Mouse (Mus musculus) heart, embryonic 14.5 days (tissue): ENCODE results near the gene Galns. TPM values are rescaled to one million over a fixed set of nuclear protein-coding genes. Genes with fewer than 3 reads are reported as not detected.

Source experiments
- ATAC-seq: fragments of 200-750 bp; cut with Nextera tagmentation; 2 replicates; pipeline ENCODE4 v1.8.0; 2017; ENCODE audit warnings: low read depth, moderate TSS enrichment; ENCODE audit not compliant: insufficient number of reproducible peaks, insufficient read depth, low FRiP score
- H3K27ac ChIP-seq, 2 experiments: fragments of 200-500 bp in 1 of 2; fragments of 300-500 bp in 1 of 2; sonication (generic) in 1 of 2; replicated peaks in 1 of 2; 2 replicates each; pipeline ENCODE4 v1.5.1; 2012 to 2014; ENCODE audit warnings: low read depth in 2 of 2, low read length in 2 of 2, control low read depth in 1 of 2, mild to moderate bottlenecking in 1 of 2, mixed read lengths in 1 of 2; ENCODE audit not compliant: control insufficient read depth in 1 of 2, insufficient read depth in 1 of 2
- H3K27me3 ChIP-seq: fragments of 300-500 bp; sonication (generic); 2 replicates; pipeline ENCODE4 v1.6.1; 2014; ENCODE audit warnings: mild to moderate bottlenecking, low read length, control low read depth; ENCODE audit not compliant: control insufficient read depth, insufficient read depth
- H3K36me3 ChIP-seq: fragments of 300-500 bp; sonication (generic); 2 replicates; pipeline ENCODE4 v1.6.1; 2014; ENCODE audit warnings: mild to moderate bottlenecking, control low read depth, low read length, mixed read lengths; ENCODE audit not compliant: control insufficient read depth, insufficient read depth
- H3K4me1 ChIP-seq, 2 experiments: fragments of 200-500 bp in 1 of 2; fragments of 300-500 bp in 1 of 2; sonication (generic) in 1 of 2; 2 replicates each; pipeline ENCODE4 v1.6.1; 2012 to 2014; ENCODE audit warnings: low read length in 2 of 2, control low read depth in 1 of 2, mixed read lengths in 1 of 2; ENCODE audit not compliant: control insufficient read depth in 2 of 2, insufficient read depth in 2 of 2
- H3K4me2 ChIP-seq: fragments of 300-500 bp; sonication (generic); 2 replicates; pipeline ENCODE4 v1.6.1; 2014; ENCODE audit warnings: mild to moderate bottlenecking, low read length
- H3K4me3 ChIP-seq, 2 experiments: fragments of 200-500 bp in 1 of 2; fragments of 300-500 bp in 1 of 2; sonication (generic) in 1 of 2; 2 replicates each; pipeline ENCODE4 v1.5.1; 2012 to 2014; ENCODE audit warnings: low read length in 2 of 2, mild to moderate bottlenecking in 2 of 2, control low read depth in 1 of 2, low read depth in 1 of 2, moderate library complexity in 1 of 2; ENCODE audit not compliant: control insufficient read depth in 1 of 2, insufficient read depth in 1 of 2
- H3K9ac ChIP-seq: fragments of 300-500 bp; sonication (generic); 2 replicates; pipeline ENCODE4 v1.6.1; 2014; ENCODE audit warnings: mild to moderate bottlenecking, low read length
- H3K9me3 ChIP-seq: fragments of 300-500 bp; sonication (generic); 2 replicates; pipeline ENCODE4 v1.6.1; 2016; ENCODE audit warnings: low read length, control low read depth; ENCODE audit not compliant: control insufficient read depth
- WGBS: fragments of 180-500 bp; shearing (Covaris S2); extraction: QIAGEN DNeasy Blood & Tissue Kit; methylation state at CpG from one replicate; pipeline ENCODE4 v1.1.7; 2014; 5-methylcytosine and 5-hydroxymethylcytosine counted together
- polyA plus RNA-seq: library from polyadenylated mRNA; unstranded; fragments of >200 nt; fragmentation: Nextera tagmentation; extraction: Ambion mirVana; gene quantifications from 2 replicates; pipeline ENCODE4 v1.2.1, GENCODE M21; 2014

Gene Galns
- polyA plus RNA-seq, 1 experiment from 2014 or later: 11.2 TPM

DNA sequence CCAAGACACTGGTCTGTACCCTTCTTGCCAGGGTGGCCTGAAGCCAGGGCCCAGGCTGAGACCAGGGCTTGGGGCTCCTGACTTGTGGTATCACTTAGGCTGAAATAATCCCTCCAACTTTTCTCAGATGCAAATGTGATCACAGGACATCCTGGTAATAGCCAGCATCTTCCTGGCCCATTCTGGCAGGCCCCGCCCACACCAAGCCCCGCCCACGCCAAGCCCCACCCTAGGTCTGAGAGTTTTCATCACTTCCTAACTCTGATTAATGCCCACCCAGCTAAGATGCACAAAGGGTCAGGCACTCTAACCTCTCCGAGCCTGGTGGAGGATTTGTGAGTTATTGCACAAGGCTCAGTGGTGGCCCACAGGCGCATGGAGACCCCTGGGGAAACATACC is 9.2 kb upstream of the Galns start:
- peaks cover 2 to 10% of the 10 kb centered on the region in 2 experiments; a peak in 2 of 4 replicates for H3K4me1 ChIP-seq
- H3K36me3 ChIP-seq: peaks cover under 1% of the 10 kb centered on the region; the same call in 1 of the 2 replicates
- no peak overlapping the region for H3K4me3 ChIP-seq
- no peaks in the 10 kb centered on the region; the same call in 1 of the 2 replicates for H3K27me3 ChIP-seq
- no peak for ATAC-seq
- no peak overlapping the region for H3K27ac ChIP-seq
- H3K9ac ChIP-seq: no peak overlapping the region
- no peaks in the 10 kb centered on the region for H3K9me3 ChIP-seq
- WGBS: 33% methylated on average over 5 of the region's 5 CpGs
- no peak overlapping the region for H3K4me2 ChIP-seq

DNA sequence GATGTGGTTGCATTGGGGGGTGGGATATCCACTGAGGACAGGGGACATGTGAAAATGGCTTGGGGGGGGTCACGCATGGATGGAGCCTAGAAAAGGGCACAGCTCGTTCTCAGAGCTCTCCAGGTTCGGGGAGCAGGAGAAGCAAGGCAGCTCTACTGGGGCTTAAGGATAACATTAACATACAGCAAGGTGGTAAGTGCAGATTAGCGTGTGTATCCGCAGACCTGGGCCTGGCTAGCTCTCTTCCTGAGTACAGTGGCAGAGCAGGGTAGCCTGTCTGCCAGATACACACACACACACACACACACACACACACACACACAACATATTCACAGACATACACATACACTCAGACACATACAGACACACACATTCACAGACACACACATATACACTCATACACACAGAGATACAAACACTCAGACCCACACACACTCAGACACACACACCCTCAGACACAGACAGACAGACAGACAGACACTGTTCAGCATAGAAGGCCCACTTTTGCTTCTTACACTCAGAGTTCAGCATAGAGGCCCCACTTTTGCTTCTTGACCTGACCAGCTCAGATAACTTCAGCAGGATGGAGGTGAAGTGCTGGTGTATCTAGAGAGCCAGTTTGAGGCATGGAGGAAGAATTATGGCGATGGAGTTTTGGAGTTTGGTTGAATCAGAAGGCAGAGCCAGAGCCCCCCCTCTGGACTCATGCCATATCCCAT is 7.6 kb upstream of the Galns start:
- Histone ChIP-seq H3K9me3 (no peaks in the 10 kb centered on the region), H3K4me3 (no peak overlapping the region), H3K27me3 (no peaks in the 10 kb centered on the region; the same call in 1 of the 2 replicates), H3K27ac (no peak overlapping the region), H3K4me2 (no peak overlapping the region), H3K36me3 (peaks cover 11% of the 10 kb centered on the region), H3K4me1 (peaks cover 2 to 3% of the 10 kb centered on the region in 2 experiments; a peak in 2 of 4 replicates), H3K9ac (no peak overlapping the region)
- WGBS: 68% methylated on average over 6 of the region's 6 CpGs
- ATAC-seq: no peak

DNA sequence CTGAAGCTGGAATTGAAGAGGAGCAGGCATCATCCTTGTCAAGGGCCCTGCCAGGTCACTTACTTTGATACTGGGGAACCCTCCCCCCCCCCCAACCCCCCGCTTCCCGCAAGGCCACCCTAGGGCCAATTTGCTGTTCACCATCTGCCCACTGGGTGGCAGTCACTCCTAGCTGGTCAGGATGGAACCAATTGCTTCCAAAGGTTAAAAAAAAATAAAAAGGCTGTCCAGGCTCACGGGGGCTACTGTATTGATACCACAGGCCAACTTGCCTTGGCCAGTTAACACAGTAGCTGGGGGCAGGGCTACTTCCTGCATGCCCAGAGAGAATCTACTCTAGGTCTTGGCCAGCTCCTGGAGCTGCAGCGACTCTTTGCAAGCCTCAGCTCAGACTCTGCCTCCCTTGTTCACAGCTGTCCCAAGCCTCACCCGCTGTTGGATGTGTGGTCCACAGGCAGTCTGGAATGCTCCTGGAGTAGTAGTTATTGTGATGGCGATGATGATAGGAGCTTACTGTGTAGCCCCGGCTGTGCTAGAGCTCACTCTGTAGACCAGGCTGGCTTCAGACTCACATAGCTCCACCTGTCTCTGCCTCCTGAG is 6.8 kb upstream of the Galns start:
- peaks cover 18% of the 10 kb centered on the region for H3K36me3 ChIP-seq
- no peak overlapping the region for H3K4me3 ChIP-seq
- no peaks in the 10 kb centered on the region for H3K9me3 ChIP-seq
- H3K27ac ChIP-seq: no peak overlapping the region
- peaks cover 2 to 3% of the 10 kb centered on the region in 2 experiments; a peak in 1 of 4 replicates for H3K4me1 ChIP-seq
- 33% methylated on average over 5 of the region's 7 CpGs for WGBS
- H3K9ac ChIP-seq: no peak overlapping the region
- no peak overlapping the region for H3K4me2 ChIP-seq
- ATAC-seq: no peak
- no peaks in the 10 kb centered on the region; the same call in 1 of the 2 replicates for H3K27me3 ChIP-seq

DNA sequence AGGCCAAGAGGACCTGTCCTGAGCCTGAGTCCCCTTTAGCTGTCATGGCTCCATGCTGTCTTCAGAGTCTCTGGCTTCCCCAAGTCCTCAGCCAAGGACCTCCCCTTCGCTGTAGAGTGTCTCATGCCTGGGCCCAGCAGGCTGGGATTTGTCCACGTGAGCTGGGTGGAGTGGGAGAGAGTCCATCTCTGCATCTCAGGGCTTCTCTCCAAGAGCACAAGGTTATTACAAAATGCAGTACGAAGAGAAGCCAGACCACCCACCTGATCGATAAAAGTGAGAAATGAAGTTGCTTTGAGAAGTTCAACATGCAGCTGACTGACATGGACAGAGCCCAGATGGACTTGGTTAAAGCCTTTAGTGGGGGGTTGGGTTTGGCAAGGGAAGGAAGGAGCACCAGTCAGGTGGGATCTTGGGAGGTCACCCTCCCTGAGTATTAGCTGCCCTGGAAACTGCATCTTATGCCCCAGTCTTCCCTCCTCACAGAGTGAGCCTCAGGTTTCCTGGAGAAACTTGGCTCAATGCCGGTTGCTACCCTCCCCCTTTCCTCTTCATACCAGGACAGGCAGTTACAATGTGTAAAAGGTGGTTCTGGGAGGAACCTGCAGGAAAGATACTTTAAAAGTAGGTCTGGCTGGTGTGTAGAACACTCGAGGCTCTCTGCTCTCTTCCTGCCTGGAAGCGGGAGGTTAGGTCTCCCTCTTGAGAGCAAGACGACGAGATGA is 5.1 kb upstream of the Galns start:
- WGBS: 65% methylated on average over 9 of the region's 9 CpGs
- ATAC-seq: no peak
- no peaks in the 10 kb centered on the region for H3K9me3 ChIP-seq
- no peak overlapping the region for H3K4me3 ChIP-seq
- H3K27ac ChIP-seq: no peak overlapping the region
- peaks cover 18% of the 10 kb centered on the region for H3K36me3 ChIP-seq
- no peaks in the 10 kb centered on the region for H3K27me3 ChIP-seq
- H3K4me2 ChIP-seq: no peak overlapping the region
- H3K4me1 ChIP-seq: peaks cover 2 to 12% of the 10 kb centered on the region in 2 experiments
- H3K9ac ChIP-seq: no peak overlapping the region

DNA sequence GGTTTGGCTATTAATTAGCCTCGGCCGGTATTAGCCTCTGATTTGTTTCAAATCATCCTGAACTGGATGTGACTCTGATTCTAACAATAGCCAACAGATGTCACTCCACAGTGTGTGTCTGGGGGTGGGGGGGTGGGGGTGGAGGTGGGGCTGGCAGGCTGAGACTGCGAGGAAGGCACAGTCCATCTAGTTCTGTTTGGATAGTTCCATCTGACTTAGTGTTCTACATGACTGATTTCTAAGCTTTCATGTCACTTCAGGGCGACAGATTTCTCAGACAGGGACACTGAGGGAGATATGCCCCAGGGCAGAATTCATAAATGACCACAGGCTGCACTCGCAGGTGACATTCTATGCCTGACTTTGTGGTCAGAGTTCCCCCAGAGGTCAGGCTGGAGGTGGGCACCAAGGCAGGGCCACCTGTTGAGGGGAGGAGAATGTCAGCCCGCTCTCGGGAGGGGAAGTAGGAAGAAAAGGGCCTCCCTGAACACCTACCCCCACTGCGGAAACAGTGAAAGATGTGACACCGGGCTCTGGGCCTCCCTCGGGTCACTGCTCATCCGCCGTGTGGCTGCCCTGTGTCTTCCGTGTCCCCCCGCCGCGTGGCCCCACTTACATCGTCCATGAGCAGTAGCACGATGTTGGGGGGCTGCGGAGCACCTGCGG is 518 bp downstream of the Galns start:
- Histone ChIP-seq H3K27me3 (no peaks in the 10 kb centered on the region), H3K9ac (peak overlapping the region; percentile 84), H3K4me2 (peak overlapping the region; percentile 89), H3K4me3 (peak overlapping the region; percentile 69 to 81), H3K9me3 (no peaks in the 10 kb centered on the region), H3K36me3 (peaks cover 18% of the 10 kb centered on the region), H3K27ac (peak overlapping the region; percentile 60 to 81), H3K4me1 (peaks cover 5 to 16% of the 10 kb centered on the region in 2 experiments)
- WGBS: 1% methylated on average over 20 of the region's 20 CpGs
- ATAC-seq: peak; percentile 12

DNA sequence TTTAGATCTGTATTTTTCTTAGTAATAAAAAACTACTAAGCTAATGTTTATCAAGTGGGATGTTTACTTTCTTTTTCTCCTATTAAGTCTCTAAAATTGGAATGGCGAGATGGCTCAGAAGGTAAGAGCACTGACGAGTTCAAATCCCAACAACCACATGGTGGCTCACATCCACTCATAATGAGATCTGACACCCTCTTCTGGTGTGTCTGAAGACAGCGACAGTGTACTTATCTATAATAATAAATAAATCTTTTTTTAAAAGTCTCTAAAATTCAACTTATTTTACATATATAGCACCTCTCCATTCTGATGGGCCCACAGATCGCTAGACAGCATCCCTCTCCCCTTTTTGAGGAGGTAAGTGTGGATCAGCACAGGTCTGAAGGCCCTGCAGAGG is 1.1 kb downstream of the Galns start:
- H3K9ac ChIP-seq: peak overlapping the region; percentile 84

DNA sequence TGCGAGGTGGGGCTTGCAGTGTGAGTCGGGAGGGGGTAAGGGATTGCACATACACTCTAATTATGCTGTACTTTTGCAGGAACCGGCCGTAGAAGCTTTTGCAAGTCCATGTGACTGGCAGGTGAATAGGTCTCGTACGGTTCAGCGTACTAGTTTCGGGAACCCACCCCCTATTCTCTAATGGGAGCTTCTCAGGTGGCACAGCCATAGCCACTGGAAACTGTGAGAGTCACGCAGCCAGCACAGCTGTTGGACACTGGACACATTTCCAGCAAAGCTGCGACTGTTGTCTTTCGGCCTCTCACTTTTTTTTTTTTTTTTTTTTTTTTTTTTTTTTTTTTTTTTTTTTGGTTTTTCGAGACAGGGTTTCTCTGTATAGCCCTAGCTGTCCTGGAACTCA is 4.5 kb downstream of the Galns start:
- Histone ChIP-seq H3K4me2 (no peak overlapping the region), H3K4me1 (peaks cover 14 to 20% of the 10 kb centered on the region in 2 experiments), H3K4me3 (no peak overlapping the region), H3K9me3 (no peaks in the 10 kb centered on the region), H3K36me3 (0 out of 2 replicates have a peak, but pooled peaks cover 4% of the 10 kb centered on the region), H3K27me3 (no peaks in the 10 kb centered on the region), H3K9ac (no peak overlapping the region), H3K27ac (no peak overlapping the region)
- no peak for ATAC-seq
- WGBS: 91% methylated on average over 11 of the region's 12 CpGs

More for the DNA sequence above, 1.1 kb downstream of the Galns start:
- Histone ChIP-seq H3K27ac (no peak overlapping the region; a peak in 1 of 4 replicates), H3K27me3 (no peaks in the 10 kb centered on the region), H3K36me3 (peaks cover 15% of the 10 kb centered on the region), H3K4me2 (peak overlapping the region; percentile 89), H3K4me1 (peaks cover 8 to 21% of the 10 kb centered on the region in 2 experiments), H3K9me3 (no peaks in the 10 kb centered on the region), H3K4me3 (no peak overlapping the region)
- 68% methylated on average over 4 of the region's 4 CpGs for WGBS
- ATAC-seq: no peak
